Mouse (Mus musculus) right cerebral cortex, adult 18-20 months (tissue): ENCODE measurements at regions not wholly inside any gene's neighbourhood (a gene's known extent, or its start where the extent isn't known, plus 50 kb on each side); places are given as distances from the start of the nearest gene placed in this dataset.
A peak's percentile ranks its signal among the peaks of the same experiment; 100 is the strongest.

Experiments
- DNase-seq: peaks from one replicate; pipeline ENCODE4 v3.0.0; 2022; ENCODE audit warnings: mixed read lengths

DNA sequence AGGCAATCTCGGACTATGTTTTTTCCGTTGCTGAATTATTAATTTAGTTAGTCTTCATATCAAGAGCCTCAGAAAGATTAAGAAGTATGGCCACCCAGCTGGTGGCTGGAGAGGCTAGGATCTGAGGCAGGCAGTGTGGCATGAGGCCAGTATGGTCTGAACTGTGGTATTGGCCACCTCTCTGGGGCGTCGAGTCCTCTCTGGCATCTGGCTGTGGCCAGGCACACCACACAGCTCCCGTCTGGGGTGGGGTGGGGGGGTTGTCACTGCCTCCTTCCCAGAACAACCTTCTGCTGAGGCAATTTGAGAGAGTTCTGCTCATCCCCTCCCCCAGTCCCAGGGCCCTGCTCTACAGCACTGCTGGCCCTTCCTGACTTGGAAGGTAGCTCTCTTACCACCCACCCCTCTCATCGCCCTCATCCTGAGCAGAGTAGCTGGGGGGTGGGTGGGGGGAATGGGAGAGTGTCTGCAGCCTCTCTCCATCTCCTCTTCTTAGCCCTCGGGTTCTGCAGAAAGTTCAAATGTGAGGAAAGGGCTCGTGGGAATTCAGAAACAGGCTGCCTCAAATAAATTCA is 103.2 kb downstream of the Vegfa start:
- DNase-seq, result no peak

DNA sequence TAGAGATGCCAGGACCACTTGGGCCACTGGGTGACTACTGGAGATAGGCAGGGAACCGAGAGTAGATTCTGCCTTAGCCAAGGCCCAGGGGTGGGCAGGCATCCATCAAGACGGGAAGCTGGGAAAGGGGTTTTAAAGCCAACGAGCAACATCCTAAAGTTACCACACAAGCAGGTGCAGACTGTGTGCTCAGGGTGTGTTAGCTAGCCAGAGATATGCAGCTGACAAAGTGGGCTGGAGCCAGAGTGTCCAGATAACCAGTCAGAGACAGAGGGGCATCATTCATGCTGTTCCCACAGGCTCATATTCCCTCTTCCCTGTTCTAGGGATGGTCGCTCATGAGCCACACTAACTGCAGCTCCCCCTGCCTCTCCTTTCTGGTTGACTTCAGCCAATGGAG is 104.2 kb downstream of the Vegfa start:
- no peak for DNase-seq

DNA sequence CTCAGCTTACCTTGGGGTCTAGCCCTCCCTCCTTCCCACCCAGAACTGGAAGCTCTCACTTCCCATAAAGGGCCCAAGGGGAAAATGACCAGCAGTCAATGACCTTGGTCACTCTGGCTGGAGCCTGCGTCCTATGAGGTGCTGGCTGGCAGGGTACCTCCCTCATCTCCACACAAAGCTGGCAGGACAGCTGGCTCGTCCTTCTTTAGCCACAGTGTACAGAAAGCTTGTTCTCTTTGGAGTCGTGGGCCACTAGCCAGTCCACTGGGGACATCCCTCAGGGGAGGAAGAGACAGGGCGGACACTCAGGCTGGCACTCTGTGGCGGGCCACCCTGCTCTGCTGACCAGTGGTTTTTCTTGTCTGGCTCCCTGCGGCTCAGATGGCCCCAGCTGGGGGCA is 106.3 kb downstream of the Vegfa start:
- no peak for DNase-seq

DNA sequence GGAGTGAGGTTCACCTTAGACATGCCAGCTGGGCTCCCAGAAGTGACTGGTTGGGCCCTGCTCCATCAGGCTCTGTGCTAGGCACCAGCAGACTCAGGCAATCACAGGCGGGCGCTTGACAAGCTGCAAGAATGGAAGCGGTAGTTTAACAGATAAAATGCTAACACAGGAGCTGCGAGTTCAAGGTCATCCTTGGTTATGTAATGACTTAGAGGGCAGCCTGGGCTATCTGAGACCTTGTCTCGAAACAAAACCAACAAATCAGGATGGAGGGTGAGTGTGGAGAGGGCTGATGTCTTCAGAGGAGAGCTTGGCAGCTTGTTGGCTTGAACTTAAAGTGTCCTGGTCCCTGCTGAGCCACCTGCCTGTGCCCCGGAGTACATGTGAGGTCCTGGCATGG is 107.6 kb downstream of the Vegfa start:
- DNase-seq, result no peak

DNA sequence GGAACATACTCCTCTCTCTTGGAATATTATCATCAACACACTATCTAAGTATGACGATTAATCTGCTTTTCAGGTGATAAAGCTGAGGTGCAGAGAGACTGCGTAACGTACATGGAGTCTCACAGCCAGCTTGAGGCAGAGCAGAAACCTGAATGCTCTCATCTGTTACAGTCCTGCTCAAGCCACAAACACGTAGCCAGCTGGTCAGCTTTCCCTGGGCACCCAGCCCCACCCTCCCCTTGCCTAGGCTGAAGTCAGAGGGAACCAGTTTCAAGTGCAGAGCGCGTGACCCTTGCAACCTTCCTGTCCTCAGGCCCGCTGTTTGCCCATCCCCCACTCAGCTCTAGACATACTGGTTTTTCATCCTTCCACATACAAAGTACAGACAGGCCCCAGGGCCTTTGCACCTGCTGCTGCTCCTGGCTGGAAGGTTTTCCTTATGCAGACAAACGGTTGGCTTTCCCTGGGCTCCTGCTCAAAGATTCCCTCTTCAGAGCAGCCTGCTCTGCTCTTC is 108.9 kb downstream of the Vegfa start:
- no peak for DNase-seq

DNA sequence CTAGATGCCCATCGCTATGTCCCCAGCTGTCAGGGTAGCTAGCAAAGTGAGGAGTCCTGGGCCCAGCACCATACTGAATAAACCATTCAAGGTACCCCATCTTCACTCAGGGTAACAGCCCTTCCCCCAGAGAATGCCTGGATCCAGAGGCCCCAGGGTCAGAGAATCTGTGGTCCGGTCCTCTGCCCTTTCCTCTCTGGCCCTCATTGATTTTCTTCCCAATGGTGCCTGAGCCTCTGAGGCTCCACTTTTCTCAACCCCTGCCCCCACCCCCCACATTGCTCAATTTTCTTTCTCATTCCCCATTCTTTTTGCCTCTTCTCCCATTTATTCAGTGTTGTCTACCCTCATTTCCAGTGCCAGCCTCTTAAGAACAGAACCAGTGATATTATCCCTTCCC is 114.5 kb downstream of the Vegfa start:
- DNase-seq, result no peak

DNA sequence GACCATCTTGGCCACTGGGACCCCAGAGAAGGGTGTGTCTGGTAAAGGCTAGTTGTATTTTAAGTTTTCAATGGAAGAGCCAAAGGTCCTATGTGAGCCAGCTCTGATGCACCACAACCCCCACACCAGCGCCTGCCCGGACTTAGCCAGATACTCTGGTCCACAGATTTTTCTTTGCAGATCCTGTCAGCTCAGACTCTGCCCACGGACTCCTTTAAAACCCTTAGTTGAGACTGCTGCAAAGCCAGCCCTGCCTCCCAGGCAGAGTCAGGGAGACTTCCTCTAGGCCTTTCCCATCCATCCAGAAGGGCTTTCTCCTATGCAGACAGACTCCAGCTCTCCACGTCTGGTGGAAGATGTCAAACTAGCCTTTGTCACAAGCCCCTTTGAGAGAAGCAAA is 115.2 kb downstream of the Vegfa start:
- DNase-seq, result no peak

DNA sequence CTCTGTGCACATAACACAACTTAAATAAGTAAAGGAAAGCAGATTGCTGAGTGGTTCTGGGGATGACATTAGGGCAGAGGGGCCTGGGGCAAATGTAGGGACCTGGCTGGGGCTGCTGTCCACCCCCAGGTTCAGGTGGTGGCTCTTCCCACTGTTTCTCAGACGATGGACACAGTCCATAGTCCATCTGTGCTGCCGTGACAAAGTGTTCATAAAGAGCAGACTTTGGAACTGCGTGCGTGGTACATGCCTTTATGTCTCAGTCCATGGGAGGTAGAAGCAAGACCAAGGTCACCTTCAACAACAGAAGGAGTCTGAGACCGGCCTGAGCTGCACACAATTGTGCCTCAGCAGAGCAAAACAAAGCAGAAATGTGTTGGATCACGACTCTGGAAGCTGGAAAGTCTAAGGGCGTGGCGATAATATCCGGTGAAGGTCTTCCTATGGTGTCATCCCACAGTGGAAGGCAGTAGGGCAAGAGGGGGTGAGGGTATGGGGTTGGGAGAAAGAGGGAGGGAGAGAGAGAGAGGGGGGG is 117.4 kb downstream of the Vegfa start:
- no peak for DNase-seq

DNA sequence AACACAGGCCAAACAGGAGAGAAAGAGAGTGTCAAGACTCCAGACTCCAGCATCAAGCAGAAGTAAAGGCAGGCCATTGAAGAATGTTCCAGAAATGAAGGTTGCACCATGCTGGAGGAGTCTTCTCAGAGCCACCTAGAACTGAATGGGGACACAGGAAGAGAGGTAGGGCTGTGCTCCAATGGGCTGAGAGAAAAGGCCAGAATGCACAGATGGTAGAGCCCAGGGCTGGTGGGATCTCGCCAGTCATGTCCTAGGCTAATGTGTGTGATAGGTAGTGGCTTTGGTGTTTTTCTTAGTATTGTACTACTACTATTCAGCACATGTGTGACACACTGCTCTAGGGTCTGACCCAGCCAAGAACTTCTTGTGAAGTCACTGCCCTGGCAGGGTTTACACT is 117.9 kb downstream of the Vegfa start:
- DNase-seq, result no peak

DNA sequence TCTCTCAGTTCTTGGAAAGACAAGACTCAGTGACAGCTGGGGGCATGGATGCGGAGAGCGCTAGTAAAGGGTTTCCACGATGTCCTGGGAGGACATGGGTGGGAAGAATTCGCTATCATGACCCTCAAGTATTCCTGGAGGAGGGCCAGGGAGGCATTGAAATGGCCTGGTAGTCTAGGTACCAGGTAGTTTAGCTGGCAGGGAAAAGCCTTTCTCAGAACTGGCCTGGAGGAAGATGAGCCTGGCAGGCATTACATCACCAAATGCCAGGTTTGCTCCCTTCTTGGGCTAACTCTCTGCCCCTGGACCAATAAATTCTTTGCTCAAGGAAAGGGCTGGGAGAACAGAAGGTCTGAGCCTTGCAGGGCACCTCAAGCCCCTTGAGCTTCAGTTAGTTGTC is 118.5 kb downstream of the Vegfa start:
- no peak for DNase-seq

DNA sequence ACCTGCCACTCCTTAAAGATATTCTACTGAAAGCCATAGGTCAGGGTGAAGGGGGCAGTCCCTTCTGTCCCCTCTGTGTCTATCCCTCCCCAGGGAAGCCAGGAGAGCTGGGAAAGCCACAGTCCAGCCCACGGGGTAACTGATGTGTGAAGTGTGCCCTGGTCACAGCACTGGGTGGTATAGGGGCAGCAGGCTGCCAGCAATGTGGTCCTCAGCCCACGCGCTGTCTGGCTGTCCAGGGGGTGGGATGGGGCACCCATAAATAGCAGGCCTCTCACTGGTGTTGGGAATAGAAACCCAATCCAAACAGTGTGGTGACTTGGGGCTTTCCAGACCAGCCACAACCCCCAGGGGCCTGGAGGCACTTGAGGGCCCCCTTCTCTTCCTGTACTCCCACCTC is 120.0 kb downstream of the Vegfa start:
- no peak for DNase-seq

DNA sequence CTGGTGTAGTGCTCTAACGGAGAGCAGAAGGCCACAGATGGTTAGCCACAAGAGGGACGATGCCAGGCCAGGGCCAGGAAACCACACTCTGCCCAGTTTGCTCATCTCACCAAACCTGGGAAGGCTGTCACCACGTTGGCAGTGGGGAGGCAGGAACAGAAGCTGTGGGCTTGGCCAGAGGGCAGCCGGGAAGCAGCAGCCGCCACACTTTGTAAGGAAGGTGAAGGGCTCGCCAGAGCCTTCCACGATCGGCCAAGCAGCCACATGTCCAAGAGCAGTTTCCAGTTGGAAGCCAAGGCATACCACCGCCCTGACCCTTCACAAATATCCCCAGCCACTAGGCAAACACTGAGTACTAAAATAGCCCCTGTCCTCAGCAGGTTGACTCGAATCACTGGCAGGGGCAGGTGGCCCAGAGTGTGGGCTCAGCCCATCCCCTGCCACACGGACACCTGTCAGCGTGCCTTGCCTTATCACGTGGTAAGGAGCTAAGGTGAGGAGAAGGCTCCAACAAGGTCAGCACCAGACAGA is 120.9 kb downstream of the Vegfa start:
- DNase-seq, result no peak

DNA sequence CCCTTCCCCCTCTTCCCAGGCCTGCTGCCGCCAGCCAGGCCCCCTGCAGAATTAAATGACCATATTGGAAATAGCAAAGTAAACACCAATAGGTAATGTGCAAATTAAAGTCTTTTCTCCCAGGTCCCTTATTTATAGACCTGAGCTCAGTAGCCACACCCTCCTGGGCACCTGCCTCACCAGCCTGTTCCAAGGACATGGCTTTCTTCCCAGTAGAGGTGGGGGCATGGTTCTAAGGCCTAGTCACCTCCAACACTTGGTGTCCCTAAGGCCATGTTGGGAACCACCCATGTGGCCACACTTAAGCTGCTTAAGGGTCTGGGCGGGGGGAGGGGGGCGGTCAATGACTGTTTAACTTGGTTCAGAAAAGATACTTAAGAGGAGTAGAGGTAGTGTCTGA is 121.9 kb downstream of the Vegfa start:
- no peak for DNase-seq

DNA sequence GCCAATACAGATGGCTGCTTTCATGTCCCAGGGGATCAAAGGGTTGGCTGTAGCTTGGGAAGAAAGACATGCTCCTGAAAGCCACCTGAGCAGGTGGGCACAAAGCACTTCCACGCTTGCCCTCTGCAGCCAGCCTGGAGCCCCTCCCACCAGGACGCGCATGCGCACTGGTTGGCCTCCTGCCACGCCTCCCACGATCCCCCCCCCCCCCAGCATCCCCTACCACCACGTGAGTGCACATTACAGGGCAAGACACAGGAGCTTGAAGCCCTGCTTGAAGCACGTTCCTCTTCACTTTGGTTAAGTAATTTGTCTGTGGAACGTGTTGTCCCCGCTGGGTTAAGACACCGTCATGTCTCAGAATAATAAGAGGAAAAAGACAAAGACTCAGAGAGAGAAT is 124.6 kb downstream of the Vegfa start:
- DNase-seq, result no peak

DNA sequence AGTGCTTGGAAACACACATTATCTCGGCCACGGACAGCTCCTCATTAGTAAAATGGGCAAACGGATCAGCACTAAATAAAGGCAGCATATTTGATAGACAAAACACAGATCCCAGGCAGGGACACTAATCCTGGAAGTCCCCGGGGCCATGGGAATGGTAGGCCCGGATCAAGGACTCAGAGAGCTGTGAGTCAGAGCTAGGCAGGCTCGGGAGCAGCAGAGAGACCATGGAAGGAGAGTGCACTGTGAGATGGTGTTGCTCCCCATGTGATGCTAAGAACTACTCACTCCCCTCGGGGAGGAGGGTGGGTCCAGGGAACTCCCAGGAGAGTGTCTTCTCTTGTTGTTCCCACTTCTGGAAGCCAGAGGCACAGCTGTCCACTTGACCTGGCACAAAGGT is 126.6 kb downstream of the Vegfa start:
- DNase-seq, result no peak

DNA sequence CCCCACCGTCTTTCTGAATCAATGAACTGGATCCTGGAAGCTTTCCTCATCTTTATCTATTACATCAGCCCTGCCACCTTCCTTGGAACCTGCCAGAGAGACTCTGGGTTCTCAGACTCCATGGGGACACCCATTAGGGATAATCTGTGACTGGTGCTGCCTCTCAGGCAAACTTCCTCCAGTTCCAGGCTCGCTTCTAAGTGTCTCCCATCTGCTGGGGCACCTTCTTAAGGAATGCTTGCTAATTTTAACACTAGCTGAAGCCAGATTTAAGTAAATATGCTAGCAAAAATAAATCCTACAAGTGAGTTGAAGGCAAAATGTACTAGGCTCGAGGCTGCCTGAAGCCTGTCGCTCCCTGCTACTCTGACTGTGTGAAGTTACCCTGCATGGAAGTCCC is 127.9 kb downstream of the Vegfa start:
- DNase-seq, result peak; percentile 46

DNA sequence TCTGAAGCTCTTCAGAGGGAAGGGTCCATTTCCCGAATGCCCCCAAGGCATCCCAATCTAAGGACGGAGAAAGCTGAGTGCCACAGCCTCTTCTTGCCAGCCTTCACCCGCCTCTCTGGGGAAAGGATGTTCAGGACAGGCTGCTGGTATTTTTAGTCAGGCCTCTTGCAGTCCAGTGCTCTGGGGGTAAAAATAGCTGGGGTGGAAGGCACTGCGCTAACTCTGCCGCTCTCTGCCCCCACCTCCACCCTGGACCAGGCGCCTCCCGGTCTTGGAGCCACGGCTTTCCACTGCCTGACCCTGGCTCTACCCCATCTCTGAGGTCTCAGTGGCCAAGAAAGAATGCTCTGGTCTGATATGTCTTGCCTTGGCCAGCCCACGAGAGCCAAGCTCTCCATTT is 128.9 kb downstream of the Vegfa start:
- no peak for DNase-seq

DNA sequence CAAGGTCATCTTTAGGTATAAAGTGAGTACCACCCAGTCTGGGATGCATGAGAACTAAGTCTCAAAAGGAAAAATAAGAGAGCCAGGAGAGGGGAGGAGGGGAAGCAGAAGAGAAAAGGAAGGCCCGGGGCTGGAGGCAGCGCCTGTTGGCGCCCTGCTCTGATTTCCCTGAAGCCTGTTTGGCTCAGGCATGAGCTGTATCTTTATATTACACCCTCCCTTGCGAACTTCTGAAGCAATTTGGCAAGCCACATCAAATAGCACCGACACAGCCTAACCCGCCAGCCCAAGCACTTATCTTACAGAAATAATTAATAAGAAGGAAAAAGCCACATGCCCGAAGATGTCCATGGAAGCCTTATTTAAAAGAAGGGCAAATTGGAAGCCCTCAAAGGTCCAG is 129.5 kb downstream of the Vegfa start:
- no peak for DNase-seq

DNA sequence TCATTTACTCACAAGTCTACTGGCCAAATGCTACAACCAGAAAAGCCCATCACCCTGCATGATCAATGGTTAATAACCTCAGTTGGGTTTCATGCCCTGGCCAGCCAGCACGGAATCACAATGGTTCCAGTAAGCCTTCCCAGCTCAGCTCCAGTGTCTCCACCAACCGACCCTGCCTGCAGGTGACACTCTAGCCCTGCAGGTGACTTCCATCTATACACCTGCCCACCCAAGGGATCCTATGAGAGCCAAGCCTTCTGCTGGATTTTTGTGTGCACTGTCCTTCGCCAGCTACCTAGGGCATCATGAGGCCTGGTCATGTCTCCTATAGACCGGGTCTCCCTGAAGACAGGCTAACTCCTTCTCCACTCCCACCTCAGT is 135.3 kb downstream of the Vegfa start:
- no peak for DNase-seq

DNA sequence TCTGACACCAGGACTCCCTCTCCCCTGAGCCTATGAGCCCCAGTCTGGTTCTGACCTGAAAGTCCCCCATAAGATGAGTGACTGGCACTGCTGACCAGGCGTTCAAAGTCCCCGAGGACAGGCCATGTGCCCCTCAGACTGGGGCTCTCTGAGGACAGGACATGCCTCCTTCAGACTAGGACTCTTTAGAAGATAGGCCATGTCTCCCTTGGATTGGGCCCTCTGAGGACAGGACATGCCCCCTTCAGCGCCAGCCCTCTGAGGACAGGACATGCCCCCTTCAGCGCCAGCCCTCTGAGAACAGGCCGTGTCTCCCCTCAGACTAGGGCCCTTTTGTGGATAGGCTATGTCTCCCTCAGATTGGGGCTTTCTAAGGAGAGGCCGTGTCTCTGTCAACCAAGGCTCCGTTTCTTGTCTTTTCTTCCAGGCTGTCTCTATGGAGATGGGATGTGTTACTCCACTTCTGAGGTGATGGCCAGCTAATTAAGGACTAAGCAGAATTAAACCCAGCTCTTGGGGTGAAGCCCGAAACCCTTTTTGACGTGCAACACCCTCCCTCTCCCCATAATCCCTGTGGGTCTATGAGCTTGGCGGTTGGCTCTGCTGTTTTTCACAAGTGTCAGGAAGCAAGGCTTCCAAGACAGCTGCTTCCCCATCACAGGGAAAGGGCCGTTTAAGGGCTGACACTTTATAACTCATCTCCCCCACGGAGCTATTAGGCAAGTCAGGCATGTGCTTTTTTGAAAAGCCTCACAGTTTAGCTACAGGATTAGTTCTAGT is 135.8 kb downstream of the Vegfa start:
- DNase-seq, result no peak

DNA sequence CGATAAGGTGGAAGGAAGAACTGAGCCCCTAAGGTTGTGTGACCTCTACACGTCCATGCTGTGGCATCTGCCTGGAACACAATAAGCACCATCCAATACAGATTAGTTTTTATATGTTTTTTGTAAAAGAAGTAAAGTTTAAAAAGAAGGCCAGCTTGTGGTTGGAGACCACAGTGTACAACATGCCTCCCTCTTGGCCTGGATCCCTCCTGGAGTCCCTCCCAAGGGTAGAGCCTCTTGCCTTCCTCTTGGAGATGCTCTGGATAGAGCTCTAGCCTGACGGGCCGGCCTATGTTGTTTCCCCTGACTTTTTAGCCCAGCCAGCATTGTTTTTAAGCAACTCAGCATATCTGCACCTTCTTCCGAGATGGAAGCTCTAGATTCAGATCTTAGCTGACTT is 138.0 kb downstream of the Vegfa start:
- no peak for DNase-seq

DNA sequence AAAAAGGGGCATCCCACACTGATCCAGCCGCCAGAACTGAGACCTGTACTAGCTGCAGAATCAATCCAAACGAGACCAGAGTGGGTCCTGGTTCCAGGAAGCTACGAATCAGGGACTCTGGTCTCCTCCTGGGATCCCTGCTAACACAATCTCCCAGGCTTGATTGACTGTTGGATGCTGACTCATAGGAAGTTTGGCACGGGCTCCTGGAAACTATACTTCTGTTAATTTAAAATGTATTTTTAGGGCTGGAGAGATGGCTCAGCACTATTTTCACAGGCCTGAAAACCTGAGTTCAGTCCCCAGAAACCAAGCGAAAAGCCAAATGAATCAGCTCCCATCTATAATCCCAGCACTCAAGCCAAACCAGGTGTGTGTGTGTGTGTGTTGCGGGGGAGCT is 138.5 kb downstream of the Vegfa start:
- peak; percentile 60 for DNase-seq

DNA sequence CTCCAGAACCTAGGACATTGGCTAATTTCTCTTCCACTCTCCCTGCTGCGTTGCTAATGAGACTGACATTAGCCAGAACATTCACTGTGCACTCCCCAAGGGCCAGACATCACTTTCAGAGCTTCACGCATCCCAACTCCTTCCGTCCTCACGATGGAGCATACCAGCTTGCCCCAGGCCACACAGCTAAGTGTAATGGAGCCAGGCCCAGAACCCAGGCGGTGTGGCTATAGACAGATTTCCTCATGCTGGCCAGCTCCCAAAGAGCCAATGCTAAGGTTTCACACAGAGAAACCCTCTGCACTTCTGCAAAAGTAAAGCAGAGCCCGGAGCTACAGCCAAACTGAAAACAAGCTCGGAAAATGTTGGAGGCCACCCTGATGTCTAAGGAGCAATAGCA is 139.1 kb downstream of the Vegfa start:
- DNase-seq, result no peak

DNA sequence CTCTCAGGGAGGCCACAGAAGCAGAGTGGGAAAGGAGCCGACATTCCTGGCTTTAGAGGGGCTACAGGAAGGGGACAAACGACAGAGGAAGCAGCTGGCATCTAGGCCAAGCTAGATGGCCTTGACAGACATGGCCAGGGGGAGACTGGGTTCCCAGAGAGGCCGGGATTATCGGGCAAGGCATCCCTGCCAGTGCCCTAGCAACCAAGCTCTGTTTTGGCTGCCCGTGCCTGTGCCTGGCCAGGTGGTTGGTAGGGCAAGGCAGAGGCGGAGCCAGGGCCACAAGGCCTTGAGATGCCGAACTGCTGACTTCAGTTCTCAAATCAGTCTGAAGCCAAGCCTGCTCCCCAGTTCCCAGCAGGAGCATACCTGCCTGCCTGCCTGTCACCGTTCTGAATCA is 142.7 kb downstream of the Vegfa start:
- DNase-seq, result no peak
